ENCODE assay signal across 21 mouse cellular contexts in genomic region chr8:81527661-81528060, GRCm38 (mm10).
DNase-seq lines count a peak whose midpoint lies in the region; ATAC-seq lines count a peak whose summit lies in the region.
"Had no signal": no experiment of that assay in that cellular context is flagged by ENCODE, and none has a peak within 500 bp of the region (broad histone marks: within the 10 kb centered on the region; RNA-seq: fewer than 3 reads in every experiment).

No protein-coding gene starts in this region.

- no peaks in the 10 kb centered on the region for H3K36me3 ChIP-seq in forebrain, embryonic 14.5 days (ENCODE audit: control insufficient read depth, insufficient read depth, low read length)
- H3K36me3 ChIP-seq: embryonic facial prominence, embryonic 10.5 days; heart, embryonic 12.5 days; hindbrain, embryonic 13.5 days; liver, embryonic 15.5 days; midbrain, embryonic 12.5 days; neural tube, embryonic 15.5 days had no signal

- no peak overlapping the region for H3K9ac ChIP-seq in forebrain, embryonic 14.5 days (ENCODE audit: low read length)
- H3K9ac ChIP-seq: heart, embryonic 12.5 days; hindbrain, embryonic 13.5 days; liver, embryonic 15.5 days; midbrain, embryonic 12.5 days; neural tube, embryonic 15.5 days had no signal

- no peaks in the 10 kb centered on the region for H3K9me3 ChIP-seq in forebrain, embryonic 14.5 days (replicated peaks; ENCODE audit: control insufficient read depth, low read length)
- H3K9me3 ChIP-seq: embryonic facial prominence, embryonic 10.5 days; heart, embryonic 12.5 days; hindbrain, embryonic 13.5 days; liver, embryonic 15.5 days; midbrain, embryonic 12.5 days; neural tube, embryonic 15.5 days had no signal

- H3K4me3 ChIP-seq in forebrain, embryonic 14.5 days (ENCODE audit: low read depth, low read length): no peak overlapping the region
- H3K4me3 ChIP-seq: embryonic facial prominence, embryonic 10.5 days; gastrocnemius, adult 2 months; heart, embryonic 12.5 days; hindbrain, embryonic 13.5 days; liver, embryonic 15.5 days; midbrain, embryonic 12.5 days; neural tube, embryonic 15.5 days had no signal

- 2% methylated on average over 4 of the region's 4 CpGs for WGBS in forebrain, embryonic 14.5 days

- no peak overlapping the region for H3K27ac ChIP-seq in forebrain, embryonic 14.5 days (ENCODE audit: low read depth, low read length)
- H3K27ac ChIP-seq: embryonic facial prominence, embryonic 10.5 days; gastrocnemius, adult 2 months; hindbrain, embryonic 13.5 days; liver, embryonic 15.5 days; macrophage; midbrain, embryonic 12.5 days; neural tube, embryonic 15.5 days had no signal

- no peaks in the 10 kb centered on the region for H3K4me1 ChIP-seq in forebrain, embryonic 14.5 days (ENCODE audit: control insufficient read depth, insufficient read depth, low read length)
- H3K4me1 ChIP-seq: embryonic facial prominence, embryonic 10.5 days; heart, embryonic 12.5 days; hindbrain, embryonic 13.5 days; liver, embryonic 15.5 days; midbrain, embryonic 12.5 days; neural tube, embryonic 15.5 days had no signal

- ATAC-seq in forebrain, embryonic 14.5 days: 0 out of 2 replicates have a peak, but pooled peaks have one; percentile 32
- ATAC-seq: intestine, embryonic 16.5 days had no signal

- no peak overlapping the region for H3K4me2 ChIP-seq in forebrain, embryonic 14.5 days (ENCODE audit: low read length)
- H3K4me2 ChIP-seq: heart, embryonic 12.5 days; hindbrain, embryonic 13.5 days; liver, embryonic 15.5 days; midbrain, embryonic 12.5 days; neural tube, embryonic 15.5 days had no signal

- intact Hi-C loops in heart, postnatal 36 days (cut with DNase I): no loop called here

- DNase-seq in retina, postnatal 1 day: peak; percentile 8
- DNase-seq in retina, embryonic 14.5 days (ENCODE audit: low spot score): no peak
- DNase-seq in ZHBTc4 (ENCODE audit: low read depth, low spot score) (peak; percentile 55), liver (no peak)
- DNase-seq in forebrain, embryonic 14.5 days (ENCODE audit: low spot score): peak; percentile 59
- DNase-seq in heart, postnatal 36 days: no peak
- no peak for DNase-seq in spleen, adult 12 weeks (ENCODE audit: low spot score)
- DNase-seq: adrenal gland, adult 2 months; cerebellum, adult 9-10 months; gastrocnemius, adult 2 months; heart, adult 11 months; heart, postnatal 14 days; layer of hippocampus, postnatal 36 days had no signal

- H3K27me3 ChIP-seq in forebrain, embryonic 14.5 days (replicated peaks; ENCODE audit: control insufficient read depth, insufficient read depth, low read length): no peaks in the 10 kb centered on the region
- H3K27me3 ChIP-seq: heart, embryonic 12.5 days; hindbrain, embryonic 13.5 days; liver, embryonic 15.5 days; midbrain, embryonic 12.5 days; neural tube, embryonic 15.5 days had no signal

Comparison
In these comparisons a context has a peak if more than half of its experiments do, and no peak if none do; other contexts are left out.
1. DNase-seq: peak in retina, postnatal 1 day (single experiment), ZHBTc4 (single experiment) and forebrain, embryonic 14.5 days (single experiment); none in retina, embryonic 14.5 days (single experiment), heart, postnatal 36 days (0 of 2), spleen, adult 12 weeks (single experiment) and liver (single experiment).